Mouse (Mus musculus): ENCODE measurements around the gene Rps19bp1.

Rps19bp1 gene

DNA sequence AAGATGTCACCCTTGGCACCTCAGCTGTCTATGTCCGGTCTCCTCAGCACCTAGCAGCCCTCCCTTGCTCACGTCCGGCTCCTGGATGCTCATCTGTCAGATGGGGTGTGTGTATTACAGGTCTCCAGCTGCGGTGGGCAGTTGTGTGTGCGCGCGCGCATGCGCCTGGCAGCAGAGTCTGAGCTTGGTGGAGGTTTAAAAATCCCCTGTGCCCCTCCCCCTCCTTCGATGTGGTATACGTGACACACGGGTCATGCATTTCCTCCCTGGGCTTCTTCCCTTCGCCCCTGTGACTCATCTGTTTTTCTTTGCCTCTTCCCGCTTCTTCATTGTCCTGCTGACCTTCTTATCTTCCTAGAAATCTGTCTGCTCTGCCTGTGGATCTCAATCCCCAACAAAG is 44.9 kb downstream of the Rps19bp1 start:
- DNase-seq, result no peak

DNA sequence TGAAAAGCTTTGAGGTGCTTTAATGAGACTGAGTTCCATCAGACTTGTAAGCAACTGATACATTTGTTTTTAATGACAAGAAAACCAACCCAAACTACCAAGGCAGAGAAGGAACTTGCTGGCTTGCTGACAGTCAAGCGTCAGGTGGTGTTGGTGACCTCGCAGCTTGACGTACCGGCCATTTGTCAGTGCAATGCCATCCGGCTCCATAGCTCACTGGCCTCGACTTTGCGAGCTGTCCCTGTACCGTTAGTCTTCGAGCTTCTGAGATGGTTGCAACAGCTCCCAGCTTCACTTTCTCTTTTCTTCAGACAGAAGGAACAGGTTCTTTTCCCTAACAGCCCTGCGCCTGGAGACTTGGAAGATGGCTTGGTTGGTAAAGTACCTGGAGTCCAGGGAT is 46.6 kb downstream of the Rps19bp1 start:
- no peak for DNase-seq

DNA sequence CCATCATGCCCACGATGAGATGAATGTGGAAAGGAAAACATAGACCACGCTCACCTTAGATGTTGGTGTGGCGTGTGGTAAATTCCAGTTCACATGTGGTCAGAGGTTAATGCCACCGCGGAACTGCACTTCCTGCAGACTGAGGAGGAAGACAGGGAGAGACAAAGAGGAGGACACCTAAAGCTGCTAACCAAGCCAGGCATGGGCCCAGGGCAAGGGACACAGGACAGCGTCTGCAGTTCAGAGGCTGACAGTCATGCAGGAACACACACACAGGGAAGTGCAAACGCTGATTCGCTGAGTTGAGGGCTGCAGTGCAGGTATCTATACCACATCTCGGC is 47.7 kb downstream of the Rps19bp1 start:
- DNase-seq, result no peak

GRCm38 (mm10) chr15:80215716-80216479 is 48.2 kb downstream of the Rps19bp1 start:
- DNase-seq, result no peak

DNA sequence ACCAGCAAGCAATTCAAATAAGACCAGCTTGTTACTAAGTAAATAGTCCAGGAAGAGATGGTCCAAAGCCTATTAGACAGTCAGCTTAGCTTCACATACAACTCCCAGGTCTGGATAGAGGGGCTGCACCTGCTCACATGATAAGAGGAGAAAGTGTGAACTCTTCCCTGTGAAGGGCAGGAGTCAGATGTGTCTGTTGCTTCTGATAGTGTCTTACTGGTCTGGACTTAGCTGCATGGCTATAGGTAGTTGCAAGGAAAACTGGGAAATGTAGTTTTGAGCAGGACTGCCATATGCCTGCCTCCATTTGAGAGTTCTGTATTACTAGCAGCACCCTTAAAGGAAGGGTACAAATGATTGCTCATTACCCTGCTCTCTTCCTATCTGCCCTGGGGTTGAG is 50.4 kb downstream of the Rps19bp1 start:
- DNase-seq, result no peak

All from right cerebral cortex, adult 18-20 months (tissue).